Mouse (Mus musculus) layer of hippocampus, adult 9-11 months (tissue): Measurements from ENCODE around the gene Tgif1.

Experiments used
- DNase-seq: peaks from one replicate; pipeline ENCODE4 v3.0.0; 2022

Gene Tgif1

DNA sequence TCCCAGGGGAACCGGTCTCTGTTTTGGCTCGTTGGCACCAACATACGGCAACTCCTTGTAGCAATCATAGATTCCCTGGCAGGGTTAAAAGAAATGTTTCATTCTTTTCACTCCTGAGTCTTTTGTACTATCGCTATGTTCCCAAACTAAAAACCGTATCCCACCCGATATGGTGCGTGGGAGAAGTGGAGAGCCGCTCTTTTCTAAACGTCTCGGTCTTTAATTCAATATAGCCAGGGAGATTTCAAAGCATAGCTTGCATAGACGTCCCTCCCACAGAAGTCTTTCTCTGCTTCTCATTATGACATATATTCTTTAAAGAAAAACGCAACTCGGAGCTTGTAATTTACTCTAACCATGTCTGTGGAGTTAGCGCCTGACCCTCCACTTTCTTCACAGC lies 51.3 kb downstream of the Tgif1 start:
- DNase-seq, result no peak

DNA sequence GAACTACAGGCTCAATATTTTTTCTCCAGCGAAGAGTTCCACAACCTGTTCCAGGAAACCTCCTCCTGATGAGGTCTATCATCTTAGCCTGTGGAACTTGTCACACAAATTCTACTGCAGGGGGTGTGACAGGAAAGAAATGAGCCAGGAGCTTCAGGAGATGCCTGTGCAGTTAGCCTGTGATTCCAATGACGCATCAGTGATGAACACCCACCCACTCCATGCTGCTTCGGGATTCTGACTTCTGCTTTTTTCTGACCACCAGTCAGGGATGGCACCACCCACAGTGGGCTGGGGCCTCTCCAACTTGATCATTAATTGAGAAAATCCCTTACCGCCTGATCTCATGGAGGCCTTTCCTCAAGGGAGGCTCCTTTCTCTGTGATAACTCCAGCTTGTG lies 54.1 kb downstream of the Tgif1 start:
- DNase-seq, result peak; percentile 44

GRCm38 (mm10) chr17:70797773-70798045 lies 55.6 kb downstream of the Tgif1 start:
- no peak for DNase-seq

DNA sequence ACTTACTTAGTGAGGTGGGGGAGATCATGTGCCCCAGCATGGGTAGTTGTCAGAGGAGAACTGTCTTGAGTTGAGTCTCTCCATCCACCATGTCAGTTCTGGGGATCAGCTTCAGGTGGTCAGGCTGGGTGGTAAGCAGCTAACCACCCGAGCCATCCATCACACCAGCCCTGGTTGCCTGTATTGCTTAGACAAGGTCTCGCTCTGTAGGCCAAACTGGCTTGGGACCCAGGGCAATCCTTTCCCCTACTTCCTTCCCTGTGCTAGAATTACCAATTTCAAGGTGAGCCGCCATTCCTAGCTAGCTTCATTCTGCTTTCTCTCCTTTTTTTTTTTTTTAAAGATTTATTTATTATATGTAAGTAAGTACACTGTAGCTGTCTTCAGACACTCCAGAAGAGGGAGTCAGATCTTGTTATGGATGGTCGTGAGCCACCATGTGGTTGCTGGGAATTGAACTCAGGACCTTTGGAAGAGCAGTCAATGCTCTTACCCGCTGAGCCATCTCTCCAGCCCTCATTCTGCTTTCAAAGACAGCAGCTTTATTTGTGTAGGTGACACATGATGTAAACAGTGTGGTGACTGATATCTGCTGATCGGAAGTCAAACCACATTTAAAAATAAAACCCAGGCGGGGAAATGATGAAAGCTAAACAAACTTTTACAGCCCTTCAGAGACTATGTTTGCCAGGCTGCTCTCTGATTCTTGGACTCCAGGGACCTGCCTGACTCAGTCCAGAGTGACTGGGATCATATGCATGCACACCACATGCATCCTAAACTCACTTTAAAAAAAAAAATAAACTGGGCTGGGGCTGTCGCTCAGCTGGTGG lies 56.2 kb downstream of the Tgif1 start:
- peak; percentile 36 for DNase-seq

DNA sequence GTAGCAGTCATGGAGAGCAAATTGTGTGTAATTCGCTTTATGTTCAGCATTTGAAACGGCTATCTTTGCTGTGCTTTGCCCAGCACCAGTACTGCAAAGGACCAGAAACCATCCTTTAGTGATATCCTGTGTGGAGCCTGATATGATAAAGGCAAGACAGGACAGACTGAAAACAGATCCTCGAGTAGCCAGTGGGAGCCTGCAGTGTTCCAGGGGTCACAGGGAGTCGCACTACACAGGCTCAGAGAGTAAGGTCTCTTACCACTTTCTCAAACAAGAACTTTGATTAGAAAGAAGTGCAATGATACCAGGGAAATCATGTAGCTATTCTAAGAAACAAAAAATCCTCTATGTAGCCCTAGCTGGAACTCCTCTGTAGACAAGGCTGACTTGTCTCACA lies 58.1 kb downstream of the Tgif1 start:
- no peak for DNase-seq

DNA sequence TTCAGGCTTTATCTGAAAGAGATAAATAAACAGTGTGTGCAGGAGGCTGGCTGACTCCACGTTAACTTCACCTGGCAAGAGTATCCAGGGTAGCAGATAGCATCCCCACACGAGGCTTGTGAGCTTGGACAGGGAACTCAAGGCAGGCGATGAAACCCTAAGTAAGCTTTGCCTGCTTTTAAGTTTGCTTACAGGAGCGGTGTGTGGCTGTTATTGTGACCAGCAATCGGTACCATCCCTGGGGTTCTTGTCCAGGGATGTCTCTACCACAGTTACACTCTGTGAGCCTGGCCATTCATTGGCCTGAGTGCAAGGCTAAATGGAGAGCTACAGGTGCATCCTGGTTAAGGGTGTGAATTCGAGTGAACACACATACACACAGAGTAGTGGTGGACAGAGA lies 58.6 kb downstream of the Tgif1 start:
- no peak for DNase-seq

DNA sequence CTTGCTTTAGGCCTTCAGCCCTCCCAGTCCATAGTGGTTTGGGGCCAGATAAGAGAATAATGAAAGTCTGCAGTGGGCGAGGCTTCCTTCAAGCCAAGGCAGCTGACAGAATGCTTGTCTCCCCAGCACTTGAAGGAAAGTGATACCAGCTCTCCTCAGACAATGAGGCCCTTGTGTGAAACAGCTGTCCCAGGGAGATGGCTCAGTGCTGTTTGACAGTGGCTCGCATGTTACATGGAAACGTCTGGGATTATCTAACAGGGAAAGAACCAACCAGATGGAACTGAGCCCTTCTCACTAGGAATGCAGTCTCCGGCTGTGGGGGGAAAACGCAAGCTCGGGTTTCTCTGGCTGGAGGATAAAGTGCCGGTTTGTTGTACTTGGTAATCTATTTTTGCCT lies 59.1 kb downstream of the Tgif1 start:
- peak; percentile 64 for DNase-seq
